Mouse (Mus musculus) limb, embryonic 11.5 days (tissue): ENCODE data around the gene Sema4d. TPM values are rescaled to one million over a fixed set of nuclear protein-coding genes. Genes with fewer than 3 reads are reported as not detected.

ENCODE experiments used
- ATAC-seq: fragments of 200-750 bp; cut with Nextera tagmentation; 2 replicates; pipeline ENCODE4 v1.8.0; 2017; ENCODE audit warnings: low read depth; ENCODE audit not compliant: insufficient number of reproducible peaks, low FRiP score, low TSS enrichment
- DNase-seq: peaks from one replicate; pipeline ENCODE4 v3.0.0-alpha.2; 2015; ENCODE audit warnings: low spot score
- H3K27ac ChIP-seq: fragments of 300-500 bp; sonication (generic); replicated peaks from 2 replicates; pipeline ENCODE4 v1.5.1; 2014; ENCODE audit warnings: low read depth, mild to moderate bottlenecking, low read length
- H3K27me3 ChIP-seq: fragments of 300-500 bp; sonication (generic); 2 replicates; pipeline ENCODE4 v1.6.1; 2014; ENCODE audit warnings: mild to moderate bottlenecking, low read length, mixed read lengths; ENCODE audit not compliant: control insufficient read depth, insufficient read depth
- H3K36me3 ChIP-seq: fragments of 300-500 bp; sonication (generic); 2 replicates; pipeline ENCODE4 v1.6.1; 2014; ENCODE audit warnings: mild to moderate bottlenecking, low read length, moderate library complexity, mixed read lengths; ENCODE audit not compliant: control insufficient read depth, insufficient read depth
- H3K4me1 ChIP-seq: fragments of 300-500 bp; sonication (generic); 2 replicates; pipeline ENCODE4 v1.6.1; 2014; ENCODE audit warnings: low read length, mixed read lengths; ENCODE audit not compliant: control insufficient read depth, insufficient read depth
- H3K4me2 ChIP-seq: fragments of 300-500 bp; sonication (generic); 2 replicates; pipeline ENCODE4 v1.6.1; 2014; ENCODE audit warnings: low read depth, mild to moderate bottlenecking, moderate library complexity; ENCODE audit not compliant: severe bottlenecking
- H3K4me3 ChIP-seq: fragments of 300-500 bp; sonication (generic); 2 replicates; pipeline ENCODE4 v1.5.1; 2014; ENCODE audit warnings: low read depth, low read length
- H3K9ac ChIP-seq: fragments of 300-500 bp; sonication (generic); 2 replicates; pipeline ENCODE4 v1.6.1; 2014; ENCODE audit warnings: mild to moderate bottlenecking, low read length
- H3K9me3 ChIP-seq: fragments of 300-500 bp; sonication (generic); 2 replicates; pipeline ENCODE4 v1.6.1; 2016; ENCODE audit warnings: low read length; ENCODE audit not compliant: control insufficient read depth
- WGBS: fragments of 180-500 bp; shearing (Covaris S2); extraction: QIAGEN DNeasy Blood & Tissue Kit; methylation state at CpG from one replicate; pipeline ENCODE4 v1.1.7; 2014; 5-methylcytosine and 5-hydroxymethylcytosine counted together
- polyA plus RNA-seq: library from polyadenylated mRNA; unstranded; fragments of >200 nt; fragmentation: Nextera tagmentation; extraction: Ambion mirVana; gene quantifications from 2 replicates; pipeline ENCODE4 v1.2.1, GENCODE M21; 2014

The Sema4d gene
- polyA plus RNA-seq, 1 experiment from 2014 or later: 5.3 TPM

DNA sequence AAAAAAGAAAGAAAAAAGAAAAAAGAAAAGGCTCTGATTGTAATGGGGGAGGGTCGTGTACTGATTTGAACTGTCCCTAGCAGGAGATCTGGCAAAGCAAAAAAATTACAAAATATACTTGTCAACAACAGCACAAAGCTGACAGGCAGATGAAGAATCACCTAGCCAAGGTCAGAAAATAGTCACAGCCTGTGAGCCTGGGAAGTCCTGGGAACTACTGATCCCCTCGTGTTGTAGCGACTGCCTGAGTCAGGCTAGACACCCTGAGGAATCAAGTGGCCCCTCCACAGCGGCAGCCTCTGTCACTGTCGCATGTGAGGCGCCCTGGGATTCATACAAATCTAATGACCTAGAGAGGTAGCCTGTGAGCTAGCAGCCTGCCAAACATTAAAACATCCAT is 25.8 kb upstream of the Sema4d start:
- DNase-seq (no peak), ATAC-seq (no peak)
- Histone ChIP-seq H3K4me1 (peaks cover 17% of the 10 kb centered on the region), H3K27me3 (no peaks in the 10 kb centered on the region), H3K9me3 (no peaks in the 10 kb centered on the region), H3K4me2 (no peak overlapping the region), H3K4me3 (no peak overlapping the region), H3K36me3 (no peaks in the 10 kb centered on the region), H3K9ac (no peak overlapping the region), H3K27ac (no peak overlapping the region)
- WGBS: 76% methylated on average over 6 of the region's 6 CpGs

DNA sequence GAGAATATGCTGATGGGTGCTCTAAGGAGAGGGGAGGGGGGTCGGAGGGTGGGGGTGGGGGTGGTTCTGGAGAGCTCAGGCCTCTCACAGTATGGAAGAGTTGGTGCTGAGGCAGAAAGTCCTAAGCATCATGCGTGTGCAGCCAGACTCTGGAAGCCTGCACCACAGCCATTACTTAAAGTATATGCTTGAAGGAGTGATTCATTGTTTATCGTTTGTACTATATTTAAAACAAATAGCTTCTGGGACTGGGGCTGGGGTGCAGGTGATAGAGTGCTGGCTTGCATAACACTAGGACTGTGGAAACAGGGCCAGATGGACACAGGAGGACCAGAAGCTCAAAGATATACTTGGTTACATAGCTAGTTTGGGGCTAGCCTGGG is 25.4 kb upstream of the Sema4d start:
- Histone ChIP-seq H3K9ac (no peak overlapping the region), H3K4me1 (peaks cover 13% of the 10 kb centered on the region), H3K36me3 (no peaks in the 10 kb centered on the region), H3K4me2 (no peak overlapping the region), H3K4me3 (no peak overlapping the region), H3K27me3 (no peaks in the 10 kb centered on the region), H3K9me3 (no peaks in the 10 kb centered on the region), H3K27ac (no peak overlapping the region)
- 84% methylated on average over 3 of the region's 3 CpGs for WGBS
- DNase-seq (no peak), ATAC-seq (no peak)

GRCm38 (mm10) chr13:51818170-51818943 is 24.8 kb upstream of the Sema4d start:
- 70% methylated on average over 6 of the region's 6 CpGs for WGBS
- ATAC-seq (no peak), DNase-seq (no peak)
- H3K4me2 ChIP-seq: no peak overlapping the region
- no peaks in the 10 kb centered on the region for H3K36me3 ChIP-seq
- H3K27me3 ChIP-seq: no peaks in the 10 kb centered on the region
- H3K4me3 ChIP-seq: no peak overlapping the region
- no peak overlapping the region for H3K27ac ChIP-seq
- no peaks in the 10 kb centered on the region for H3K9me3 ChIP-seq
- H3K4me1 ChIP-seq: peaks cover 10% of the 10 kb centered on the region
- no peak overlapping the region for H3K9ac ChIP-seq

DNA sequence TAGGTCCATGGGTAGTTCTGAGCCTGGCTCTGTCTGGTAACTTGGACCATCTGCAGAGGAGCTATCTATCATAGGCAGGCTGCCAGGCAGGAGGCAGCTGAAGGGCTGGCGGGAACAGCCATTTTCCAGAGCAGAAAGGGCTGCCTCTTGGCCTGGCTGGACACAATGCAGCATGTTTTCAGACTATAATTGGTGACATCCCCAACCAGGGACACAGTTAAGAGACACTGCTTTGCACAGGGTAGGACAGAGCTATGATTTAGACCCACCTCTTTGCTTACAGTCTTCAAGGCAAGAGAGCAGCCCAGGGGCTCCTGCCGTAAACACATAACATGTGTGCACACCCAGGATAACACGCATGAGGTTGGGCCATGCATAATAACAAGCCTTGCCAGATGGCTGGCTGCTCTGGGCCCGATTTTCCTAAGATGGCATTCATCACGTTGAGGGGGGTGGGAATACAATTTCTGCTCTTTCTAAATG is 23.1 kb upstream of the Sema4d start:
- ATAC-seq (no peak), DNase-seq (no peak)
- Histone ChIP-seq H3K9ac (no peak overlapping the region), H3K4me3 (no peak overlapping the region), H3K9me3 (no peaks in the 10 kb centered on the region), H3K4me2 (no peak overlapping the region), H3K36me3 (no peaks in the 10 kb centered on the region), H3K27me3 (no peaks in the 10 kb centered on the region), H3K4me1 (0 out of 2 replicates have a peak, but pooled peaks cover 3% of the 10 kb centered on the region), H3K27ac (no peak overlapping the region)
- 77% methylated on average over 5 of the region's 5 CpGs for WGBS

- Histone ChIP-seq H3K27ac (no peak overlapping the region), H3K4me3 (no peak overlapping the region), H3K9ac (no peak overlapping the region), H3K4me1 (0 out of 2 replicates have a peak, but pooled peaks cover 3% of the 10 kb centered on the region), H3K36me3 (no peaks in the 10 kb centered on the region), H3K4me2 (no peak overlapping the region), H3K27me3 (no peaks in the 10 kb centered on the region), H3K9me3 (no peaks in the 10 kb centered on the region)
- ATAC-seq: no peak
- WGBS: 82% methylated on average over 9 of the region's 9 CpGs
- DNase-seq: no peak
Measured at GRCm38 (mm10) chr13:51815865-51816504, 22.4 kb upstream of the Sema4d start.

DNA sequence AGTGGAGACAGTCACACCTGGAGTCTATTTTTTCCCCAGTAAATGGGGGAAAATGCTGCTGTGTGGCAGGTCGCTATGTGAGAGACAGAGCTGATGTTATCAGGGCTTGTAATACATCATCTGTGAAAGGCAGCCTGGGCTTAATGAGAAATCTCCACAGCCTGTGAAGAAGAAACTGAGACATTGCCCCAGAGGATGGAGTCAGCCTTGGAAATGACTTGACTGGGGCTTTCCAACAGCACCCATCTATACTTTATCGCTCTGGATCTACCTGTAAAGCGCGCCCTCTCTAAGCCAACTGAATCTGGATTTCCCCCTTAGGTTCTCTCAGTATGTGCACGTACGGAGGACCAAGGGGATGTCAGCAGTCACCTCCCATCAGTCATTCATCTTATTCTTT is 21.1 kb upstream of the Sema4d start:
- 0 out of 2 replicates have a peak, but pooled peaks cover 3% of the 10 kb centered on the region for H3K4me1 ChIP-seq
- no peak overlapping the region for H3K27ac ChIP-seq
- no peak overlapping the region for H3K9ac ChIP-seq
- 85% methylated on average over 6 of the region's 6 CpGs for WGBS
- H3K4me3 ChIP-seq: no peak overlapping the region
- no peaks in the 10 kb centered on the region for H3K27me3 ChIP-seq
- ATAC-seq: no peak
- no peak for DNase-seq
- no peaks in the 10 kb centered on the region for H3K9me3 ChIP-seq
- no peaks in the 10 kb centered on the region for H3K36me3 ChIP-seq
- no peak overlapping the region for H3K4me2 ChIP-seq

DNA sequence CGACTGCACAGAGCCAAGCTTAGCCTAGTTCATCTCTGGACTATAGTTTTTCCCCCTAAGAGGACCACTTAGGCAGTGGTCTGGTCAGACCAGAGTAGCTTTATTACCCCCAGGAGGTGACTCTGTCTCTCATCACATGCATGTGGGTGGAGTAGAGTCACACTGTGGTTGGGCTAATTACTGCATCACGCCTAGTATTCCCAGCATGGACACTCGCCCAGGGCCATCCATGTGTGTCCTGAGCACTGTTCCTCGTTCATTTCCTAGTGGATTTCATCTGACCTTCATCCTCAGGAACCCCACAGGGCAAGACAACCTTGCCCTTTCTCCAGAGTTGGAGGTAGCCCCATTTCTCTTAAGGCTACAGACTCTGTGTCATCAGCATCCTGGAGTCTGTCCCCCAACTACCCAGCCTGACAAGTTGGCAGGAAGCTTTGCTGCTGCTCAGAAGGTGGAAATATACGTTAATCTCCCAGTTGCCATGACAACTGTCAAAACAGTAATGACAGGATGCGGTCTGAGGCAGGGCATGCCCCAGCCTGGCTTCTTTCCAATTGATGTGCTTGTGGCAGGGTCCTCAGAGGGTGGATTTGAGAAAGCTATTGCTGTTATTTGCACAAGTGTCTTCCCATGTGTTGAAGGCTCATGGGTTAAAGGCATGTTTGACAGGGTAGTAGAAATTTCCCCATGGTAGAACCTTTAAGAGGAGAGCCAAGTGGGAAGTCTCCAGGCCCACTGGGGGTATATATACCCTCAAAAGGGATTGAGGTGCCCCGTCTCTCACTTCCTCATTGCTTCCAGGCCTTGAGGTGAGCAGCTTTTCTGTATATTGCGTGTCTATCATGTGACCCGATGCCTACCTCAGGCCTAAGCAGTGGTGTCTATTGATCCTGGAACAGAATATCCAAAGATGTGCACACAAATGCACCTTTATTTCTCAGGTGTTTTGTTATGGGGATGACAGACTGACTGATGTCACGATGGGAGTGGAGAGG is 20.4 kb upstream of the Sema4d start:
- Histone ChIP-seq H3K36me3 (no peaks in the 10 kb centered on the region), H3K27ac (no peak overlapping the region), H3K9ac (no peak overlapping the region), H3K9me3 (no peaks in the 10 kb centered on the region), H3K27me3 (no peaks in the 10 kb centered on the region), H3K4me2 (no peak overlapping the region), H3K4me1 (0 out of 2 replicates have a peak, but pooled peaks cover 3% of the 10 kb centered on the region), H3K4me3 (no peak overlapping the region)
- DNase-seq (no peak), ATAC-seq (no peak)
- WGBS: 51% methylated on average over 10 of the region's 10 CpGs

GRCm38 (mm10) chr13:51808141-51808540 is 14.6 kb upstream of the Sema4d start:
- DNase-seq (peak; percentile 32), ATAC-seq (peak; percentile 70; the same call in 1 of the 2 replicates)
- H3K4me2 ChIP-seq: no peak overlapping the region; the same call in 1 of the 2 replicates
- no peaks in the 10 kb centered on the region for H3K9me3 ChIP-seq
- no peak overlapping the region for H3K4me3 ChIP-seq
- no peaks in the 10 kb centered on the region for H3K36me3 ChIP-seq
- 0 out of 2 replicates have a peak, but pooled peaks cover 3% of the 10 kb centered on the region for H3K4me1 ChIP-seq
- H3K9ac ChIP-seq: no peak overlapping the region
- WGBS: 27% methylated on average over 12 of the region's 12 CpGs
- no peaks in the 10 kb centered on the region for H3K27me3 ChIP-seq
- no peak overlapping the region for H3K27ac ChIP-seq
